Mouse (Mus musculus) yolk sac, embryonic 10.5 days (tissue): ENCODE measurements around the gene Krtap5-5.
"Not testable (repeated sequence)": the region's sequence is repeated elsewhere in the genome, so short reads cannot be mapped to it uniquely, and the experiment has no call there.

Source experiments
- DNase-seq: peaks from one replicate; pipeline ENCODE4 v3.0.0-alpha.2; 2017; ENCODE audit warnings: low spot score

Gene Krtap5-5

GRCm38 (mm10) chr7:142229871-142230270 is at the start of gene Krtap5-5:
TSS of gene Krtap5-5 (minus strand) at chr7:142229971.
- DNase-seq, result not testable (repeated sequence)

- DNase-seq, result not testable (repeated sequence)
Measured at GRCm38 (mm10) chr7:142279291-142279690, 49.5 kb upstream of the Krtap5-5 start.

- not testable (repeated sequence) for DNase-seq
Measured at GRCm38 (mm10) chr7:142278183-142278582, 48.4 kb upstream of the Krtap5-5 start.

GRCm38 (mm10) chr7:142274263-142274662 is 44.5 kb upstream of the Krtap5-5 start, which contains the start of gene Gm4559:
TSS of gene Gm4559 (minus strand) at chr7:142274363.
- not testable (repeated sequence) for DNase-seq

- DNase-seq, result not testable (repeated sequence)
Measured at GRCm38 (mm10) chr7:142258254-142258653, 28.5 kb upstream of the Krtap5-5 start, which contains the start of gene Gm2431. TSS of gene Gm2431 (minus strand) at chr7:142258354.

GRCm38 (mm10) chr7:142255517-142255916 is 25.7 kb upstream of the Krtap5-5 start:
- no peak for DNase-seq

- peak; percentile 14 for DNase-seq
Measured at GRCm38 (mm10) chr7:142249824-142250223, 20.1 kb upstream of the Krtap5-5 start.

GRCm38 (mm10) chr7:142240978-142241377 is 11.2 kb upstream of the Krtap5-5 start, which contains the start of gene Gm40460:
TSS of gene Gm40460 (minus strand) at chr7:142241078.
- DNase-seq, result no peak

GRCm38 (mm10) chr7:142231540-142231939 is 1.8 kb upstream of the Krtap5-5 start:
- no peak for DNase-seq

GRCm38 (mm10) chr7:142224518-142224917 is 5.3 kb downstream of the Krtap5-5 start:
- peak; percentile 2 for DNase-seq

GRCm38 (mm10) chr7:142212136-142212535 is 17.6 kb downstream of the Krtap5-5 start:
- DNase-seq, result not testable (repeated sequence)

GRCm38 (mm10) chr7:142211559-142211958 is 18.2 kb downstream of the Krtap5-5 start, which contains the start of gene Gm7579:
TSS of gene Gm7579 (plus strand) at chr7:142211859.
- no peak for DNase-seq

GRCm38 (mm10) chr7:142206891-142207290 is 22.9 kb downstream of the Krtap5-5 start:
- not testable (repeated sequence) for DNase-seq

- no peak for DNase-seq
Measured at GRCm38 (mm10) chr7:142205488-142205887, 24.3 kb downstream of the Krtap5-5 start.

GRCm38 (mm10) chr7:142201064-142201463 is 28.7 kb downstream of the Krtap5-5 start, which contains the start of gene Krtap5-3:
TSS of gene Krtap5-3 (plus strand) at chr7:142201364.
- DNase-seq, result no peak

- no peak for DNase-seq
Measured at GRCm38 (mm10) chr7:142198748-142199147, 31.0 kb downstream of the Krtap5-5 start.

GRCm38 (mm10) chr7:142190289-142190688 is 39.5 kb downstream of the Krtap5-5 start, which contains the start of gene Gm10153:
TSS of gene Gm10153 (minus strand) at chr7:142190389.
- DNase-seq, result no peak

GRCm38 (mm10) chr7:142188156-142188555 is 41.6 kb downstream of the Krtap5-5 start:
- no peak for DNase-seq

- no peak for DNase-seq
Measured at GRCm38 (mm10) chr7:142181021-142181420, 48.8 kb downstream of the Krtap5-5 start.
